Mouse (Mus musculus) adrenal gland, adult (tissue): ENCODE measurements around the gene Jagn1.

Experiments
- DNase-seq, 2 experiments: peaks; one replicate each; pipeline ENCODE4 v3.0.0; 2022 to 2023; ENCODE audit warnings: low spot score in 1 of 2; ENCODE audit not compliant: inconsistent age in 2 of 2

The Jagn1 gene

GRCm38 (mm10) chr6:113472061-113472460, 29.7 kb downstream of the Jagn1 start:
- no peak for DNase-seq

DNA sequence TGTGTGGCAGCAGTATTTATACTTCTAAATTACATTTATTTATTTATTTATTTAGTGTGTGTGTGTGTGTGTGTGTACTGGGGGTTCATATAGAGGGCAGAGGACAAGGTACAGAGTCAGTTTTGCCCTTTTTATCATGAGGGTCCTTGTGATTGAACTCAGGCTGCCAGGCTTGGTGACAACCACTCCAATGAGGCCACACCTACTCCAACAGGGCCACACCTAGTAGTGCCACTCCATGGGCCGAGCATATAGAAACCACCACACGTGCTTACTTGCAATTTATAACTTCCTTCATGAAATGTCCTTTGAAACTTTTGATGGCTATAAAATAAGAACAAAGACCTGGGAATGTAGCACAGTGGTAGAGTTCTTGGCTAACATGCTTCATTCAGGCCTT, 30.9 kb downstream of the Jagn1 start:
- DNase-seq = no peak

DNA sequence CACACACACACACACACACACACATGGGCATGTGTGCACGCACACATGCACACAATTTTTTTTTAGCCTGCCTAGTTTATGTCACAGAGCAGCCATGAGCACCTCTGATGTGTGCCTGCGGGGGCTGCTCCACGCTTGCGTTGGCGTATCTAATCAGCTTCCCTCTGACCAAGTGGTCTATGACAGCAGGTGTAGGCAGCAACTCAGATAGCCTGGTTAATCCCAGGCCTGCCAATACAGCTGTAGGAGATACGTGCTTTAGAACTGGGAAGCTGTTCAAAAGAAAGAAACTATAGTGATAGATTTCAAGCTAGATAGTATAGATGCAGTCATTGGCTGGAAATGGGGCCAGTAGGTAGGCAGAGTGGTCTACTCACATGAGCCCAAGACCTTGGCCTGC, 31.3 kb downstream of the Jagn1 start:
- no peak for DNase-seq

DNA sequence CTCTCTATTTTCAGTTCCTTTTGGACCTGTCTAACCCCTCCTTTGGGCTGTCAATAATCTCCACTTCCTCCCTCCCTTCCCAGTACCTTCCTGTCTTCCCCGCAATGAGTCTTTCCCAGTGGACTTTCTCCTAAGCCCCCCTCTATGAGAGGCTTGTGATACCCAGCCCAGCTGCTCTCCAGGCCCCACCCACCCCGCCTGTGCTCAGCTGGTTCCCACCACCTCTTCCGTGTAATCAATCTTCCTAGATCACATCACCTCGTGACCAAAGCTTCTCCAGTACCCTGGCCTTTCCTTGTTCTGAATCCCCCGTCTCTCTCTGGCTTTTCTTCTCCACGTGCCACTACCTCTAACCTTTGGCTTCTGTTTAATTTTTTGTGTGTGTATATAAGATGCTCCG, 35.0 kb downstream of the Jagn1 start:
- DNase-seq = no peak

GRCm38 (mm10) chr6:113478906-113479305, 36.5 kb downstream of the Jagn1 start:
- DNase-seq = no peak

DNA sequence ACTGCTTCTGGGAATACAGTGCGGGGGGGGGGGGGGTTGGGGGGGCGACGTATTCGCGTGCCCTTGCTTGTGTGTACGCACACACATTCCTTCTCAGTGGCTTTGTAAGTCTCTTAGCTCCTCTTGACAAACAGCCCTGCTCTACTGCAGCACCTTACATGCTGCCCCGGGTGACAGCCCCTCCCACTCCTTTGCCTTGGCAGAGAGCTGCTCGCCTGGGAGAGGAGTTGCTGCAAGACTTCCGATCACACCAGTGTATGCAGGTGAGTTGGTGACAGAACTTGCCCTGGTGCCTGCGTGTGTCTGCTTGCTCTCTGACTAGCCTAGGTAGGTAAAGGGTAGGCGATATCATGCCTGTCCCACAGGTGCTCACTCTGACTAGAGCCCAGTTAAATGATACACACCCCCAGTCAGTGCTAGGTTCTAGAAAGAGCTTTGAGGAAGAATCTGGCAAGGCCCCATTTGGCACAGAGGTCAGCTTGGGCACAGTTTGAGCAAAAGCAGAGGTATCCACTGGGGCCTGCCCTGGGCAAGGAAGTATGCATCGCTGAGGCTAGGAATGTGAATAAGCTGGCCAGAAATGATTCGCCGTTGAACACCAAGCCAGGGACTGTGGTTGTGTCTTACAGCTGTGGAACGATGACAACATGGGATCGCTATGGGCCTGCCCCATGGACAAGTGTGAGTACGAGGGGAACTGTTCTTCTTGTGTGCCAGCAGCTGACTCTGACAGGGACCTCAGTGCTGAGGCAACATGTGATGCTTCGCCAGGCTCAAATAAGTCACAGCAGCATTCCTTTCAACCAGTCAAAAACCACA, 38.4 kb downstream of the Jagn1 start:
- peak in 1 of 2 experiments; percentile 62 for DNase-seq

GRCm38 (mm10) chr6:113482477-113483099, 40.2 kb downstream of the Jagn1 start:
- peak in 1 of 2 experiments; percentile 67 for DNase-seq

DNA sequence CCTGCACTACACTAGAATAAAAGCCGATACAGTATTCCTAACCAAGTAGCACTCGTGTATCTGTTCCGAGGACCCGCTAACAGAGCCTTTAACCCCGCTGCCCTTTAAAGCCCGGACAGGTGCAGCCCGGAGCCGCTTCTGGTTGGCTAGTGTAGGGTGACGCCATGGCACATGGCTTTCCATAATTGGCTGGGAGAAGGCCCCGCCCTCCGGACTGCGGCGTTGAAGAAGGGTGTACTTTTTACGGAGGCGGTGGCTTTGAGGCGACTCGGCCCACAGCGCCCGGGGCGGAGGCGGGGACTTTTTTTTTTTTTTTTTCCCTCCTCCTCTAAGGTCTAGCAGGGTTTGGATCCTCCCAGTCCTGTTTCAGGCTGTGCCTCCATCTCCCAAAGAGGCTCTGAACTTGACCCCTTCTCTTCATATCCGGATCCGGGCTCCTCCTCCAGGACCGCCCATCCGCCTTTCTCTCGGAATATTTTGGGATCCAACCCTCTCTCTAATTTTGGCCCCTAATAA, 40.8 kb downstream of the Jagn1 start, which contains the start of gene Creld1:
Gene Creld1, plus strand, starts transcription at position 198 of the 516 bp plus-strand sequence.
- peak; percentile 97 to 99 for DNase-seq

- peak in 1 of 2 experiments; percentile 57 for DNase-seq
Observed at GRCm38 (mm10) chr6:113483729-113484128, 41.4 kb downstream of the Jagn1 start.

- DNase-seq = peak in 1 of 2 experiments; percentile 66
Observed at GRCm38 (mm10) chr6:113487125-113487576, 44.8 kb downstream of the Jagn1 start.

DNA sequence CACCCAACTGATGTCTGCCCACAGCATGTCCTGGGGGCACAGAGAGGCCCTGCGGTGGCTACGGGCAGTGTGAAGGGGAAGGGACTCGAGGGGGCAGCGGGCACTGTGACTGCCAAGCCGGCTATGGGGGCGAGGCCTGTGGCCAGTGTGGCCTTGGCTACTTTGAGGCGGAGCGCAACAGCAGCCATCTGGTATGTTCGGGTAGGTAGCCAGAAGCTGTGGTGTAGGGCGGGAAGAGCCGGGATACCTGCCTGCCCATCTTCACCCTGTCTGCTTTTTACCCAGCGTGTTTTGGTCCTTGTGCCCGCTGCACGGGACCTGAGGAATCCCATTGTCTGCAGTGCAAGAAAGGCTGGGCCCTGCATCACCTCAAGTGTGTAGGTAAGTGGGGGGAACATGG, 47.0 kb downstream of the Jagn1 start:
- DNase-seq = no peak

DNA sequence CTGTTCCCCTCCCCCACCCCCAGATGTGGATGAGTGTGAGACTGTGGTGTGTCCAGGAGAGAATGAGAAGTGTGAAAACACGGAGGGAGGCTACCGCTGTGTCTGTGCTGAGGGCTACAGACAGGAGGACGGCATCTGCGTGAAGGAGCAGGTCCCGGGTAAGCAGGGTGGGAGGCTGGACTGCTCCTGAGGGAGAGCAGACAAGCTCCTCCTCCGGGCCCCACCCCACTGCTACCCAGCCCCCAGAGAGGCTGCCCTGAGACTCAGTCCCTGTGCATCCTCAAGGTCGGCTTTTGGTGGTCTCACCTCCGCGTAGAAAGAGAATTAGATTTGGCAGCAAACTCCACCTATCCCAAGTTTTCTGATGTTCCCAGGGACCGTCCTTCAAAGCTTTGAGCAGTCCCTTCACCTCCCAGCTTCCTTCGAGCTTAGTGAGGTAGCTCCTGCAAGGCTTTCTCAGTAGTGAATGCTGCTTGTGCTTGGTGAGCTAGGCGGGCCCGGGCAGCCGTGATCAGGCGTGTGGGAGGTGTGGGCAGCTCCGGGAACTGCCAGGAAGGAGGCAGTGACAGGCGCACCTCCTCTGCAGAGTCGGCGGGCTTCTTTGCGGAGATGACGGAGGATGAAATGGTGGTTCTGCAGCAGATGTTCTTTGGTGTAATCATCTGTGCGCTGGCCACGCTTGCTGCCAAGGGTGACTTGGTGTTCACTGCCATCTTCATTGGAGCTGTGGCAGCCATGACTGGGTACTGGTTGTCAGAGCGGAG, 49.9 kb downstream of the Jagn1 start:
- no peak for DNase-seq

GRCm38 (mm10) chr6:113494258-113494788, 52.0 kb downstream of the Jagn1 start:
- peak; percentile 80 to 90 for DNase-seq

DNA sequence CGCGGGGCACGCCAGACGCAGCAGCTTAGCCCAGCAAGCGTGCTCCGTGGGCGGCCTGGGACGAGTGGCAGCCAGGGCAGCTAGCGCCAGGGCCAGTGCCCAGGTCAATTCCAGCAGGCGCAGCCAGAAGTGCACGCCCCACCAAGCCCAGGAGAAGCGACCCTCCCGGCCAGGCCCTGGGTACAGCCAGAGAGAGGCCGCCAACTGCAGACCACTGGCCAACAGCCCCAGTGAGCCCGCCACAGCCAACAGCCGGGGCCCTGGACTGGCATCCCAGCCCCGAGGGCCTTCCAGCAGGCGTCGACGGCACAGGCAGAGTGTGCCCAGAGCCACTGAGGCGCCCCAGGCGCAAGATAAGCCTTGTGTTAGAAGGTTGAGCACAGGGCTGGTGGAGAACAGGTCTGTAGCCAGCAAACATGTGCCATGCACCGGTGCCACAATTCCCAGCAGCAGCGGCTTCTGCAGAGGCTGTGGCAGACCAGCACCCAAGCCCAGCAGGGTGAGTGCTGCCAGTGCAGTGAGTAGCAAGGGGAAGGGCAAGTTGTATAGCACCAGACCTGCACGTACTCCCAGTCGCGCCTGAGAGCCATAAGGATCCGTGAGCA, 52.8 kb downstream of the Jagn1 start:
- no peak for DNase-seq
